Mouse (Mus musculus) erythroblast, embryonic 14.5 days (primary cell): ENCODE data around the gene Atp5e. TPM values are rescaled to one million over a fixed set of nuclear protein-coding genes. Genes with fewer than 3 reads are reported as not detected.

Experiments used
- H3K27me3 ChIP-seq: 2 replicates; pipeline ENCODE4 v1.6.1; 2012; ENCODE audit warnings: inconsistent platforms; ENCODE audit not compliant: control insufficient read depth
- H3K36me3 ChIP-seq: 2 replicates; pipeline ENCODE4 v1.6.1; 2012; ENCODE audit warnings: mild to moderate bottlenecking, inconsistent platforms; ENCODE audit not compliant: control insufficient read depth
- H3K4me1 ChIP-seq: 2 replicates; pipeline ENCODE4 v1.6.1; 2012; ENCODE audit warnings: inconsistent platforms; ENCODE audit not compliant: control insufficient read depth
- H3K4me3 ChIP-seq: replicated peaks from 2 replicates; pipeline ENCODE3; 2012; ENCODE audit warnings: moderate library complexity, mild to moderate bottlenecking, inconsistent platforms
- H3K9me3 ChIP-seq: 2 replicates; pipeline ENCODE4 v1.6.1; 2012; ENCODE audit warnings: low read length, inconsistent platforms, mixed read lengths; ENCODE audit not compliant: control insufficient read depth
- GATA1 ChIP-seq: IDR thresholded peaks from 2 replicates; pipeline ENCODE4 v1.6.1; 2012; ENCODE audit warnings: low read length, inconsistent platforms, mixed read lengths
- TAL1 ChIP-seq: IDR thresholded peaks from 3 replicates; pipeline ENCODE4 v1.6.1; 2012; ENCODE audit warnings: low read length, inconsistent platforms, mixed read lengths
- polyA plus RNA-seq: library from polyadenylated mRNA; stranded (reverse); fragments of >175 nt; gene quantifications from 2 replicates; pipeline ENCODE4 v1.2.3, GENCODE M21; 2012

The Atp5e gene
- polyA plus RNA-seq, 1 experiment = 23.3 TPM

- Histone ChIP-seq H3K4me1 (peaks cover 3% of the 10 kb centered on the region), H3K4me3 (no peak overlapping the region), H3K36me3 (peaks cover 87% of the 10 kb centered on the region), H3K27me3 (no peaks in the 10 kb centered on the region), H3K9me3 (no peaks in the 10 kb centered on the region)
- no peak for TF ChIP-seq TAL1
Observed at GRCm38 (mm10) chr2:174428996-174429591, 34.8 kb downstream of the Atp5e start.

- no peak overlapping the region for H3K4me3 ChIP-seq
- peaks cover 89% of the 10 kb centered on the region for H3K36me3 ChIP-seq
- H3K4me1 ChIP-seq = peaks cover under 1% of the 10 kb centered on the region; the same call in 1 of the 2 replicates
- H3K27me3 ChIP-seq = no peaks in the 10 kb centered on the region
- H3K9me3 ChIP-seq = no peaks in the 10 kb centered on the region
- no peak for TF ChIP-seq TAL1
- TF ChIP-seq GATA1 = no peak
Observed at GRCm38 (mm10) chr2:174428076-174428835, 35.6 kb downstream of the Atp5e start.

- no peak overlapping the region for H3K4me3 ChIP-seq
- H3K4me1 ChIP-seq = no peaks in the 10 kb centered on the region; the same call in 1 of the 2 replicates
- peaks cover 95% of the 10 kb centered on the region for H3K36me3 ChIP-seq
- H3K27me3 ChIP-seq = no peaks in the 10 kb centered on the region
- no peak for TF ChIP-seq TAL1
- no peak for TF ChIP-seq GATA1
- no peaks in the 10 kb centered on the region for H3K9me3 ChIP-seq
Observed at GRCm38 (mm10) chr2:174426856-174427255, 37.0 kb downstream of the Atp5e start.

DNA sequence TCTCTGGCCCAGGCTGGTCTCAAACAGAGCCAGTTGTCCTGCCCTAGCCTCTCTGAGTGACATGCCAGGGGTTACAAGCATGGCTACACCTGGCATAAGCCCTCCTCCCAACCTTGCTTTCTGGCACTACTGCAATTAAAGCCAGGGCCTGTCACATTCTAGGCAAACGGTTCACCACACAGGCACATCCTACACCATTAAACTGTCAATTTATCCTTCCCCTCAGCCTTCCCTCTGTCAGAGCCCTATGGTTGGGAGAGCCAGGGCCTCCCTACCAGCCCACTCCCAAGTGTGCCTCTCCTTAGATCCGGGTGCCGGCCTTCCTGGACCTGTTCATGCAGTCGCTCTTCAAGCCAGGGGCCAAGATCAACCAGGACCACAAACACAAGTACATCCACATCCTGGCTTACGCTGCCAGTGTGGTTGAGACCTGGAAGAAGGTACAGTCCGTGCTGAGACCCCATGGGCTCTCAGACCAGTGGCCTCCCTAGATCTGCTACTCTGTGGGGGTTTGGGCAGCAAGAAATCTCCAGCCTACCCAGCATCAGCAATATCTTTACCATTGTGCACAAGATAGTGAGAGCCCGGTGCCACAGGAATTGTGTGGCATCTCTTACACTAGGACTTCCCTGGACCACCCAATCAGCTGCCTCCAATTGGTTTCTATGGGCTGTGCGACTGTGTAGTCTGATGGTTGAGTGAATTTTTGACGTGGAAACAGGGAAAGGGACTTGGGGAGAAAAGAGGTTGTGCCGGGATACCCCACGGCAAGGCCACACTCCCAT lies 39.4 kb downstream of the Atp5e start:
- no peaks in the 10 kb centered on the region for H3K9me3 ChIP-seq
- H3K4me3 ChIP-seq = no peak overlapping the region
- H3K4me1 ChIP-seq = peaks cover 2% of the 10 kb centered on the region
- peaks cover 100% of the 10 kb centered on the region for H3K36me3 ChIP-seq
- H3K27me3 ChIP-seq = no peaks in the 10 kb centered on the region
- TF ChIP-seq TAL1 (no peak), GATA1 (no peak)

GRCm38 (mm10) chr2:174421107-174421506 lies 42.8 kb downstream of the Atp5e start:
- H3K27me3 ChIP-seq = no peaks in the 10 kb centered on the region
- TF ChIP-seq GATA1 = no peak
- no peak for TF ChIP-seq TAL1
- peaks cover 93% of the 10 kb centered on the region for H3K36me3 ChIP-seq

DNA sequence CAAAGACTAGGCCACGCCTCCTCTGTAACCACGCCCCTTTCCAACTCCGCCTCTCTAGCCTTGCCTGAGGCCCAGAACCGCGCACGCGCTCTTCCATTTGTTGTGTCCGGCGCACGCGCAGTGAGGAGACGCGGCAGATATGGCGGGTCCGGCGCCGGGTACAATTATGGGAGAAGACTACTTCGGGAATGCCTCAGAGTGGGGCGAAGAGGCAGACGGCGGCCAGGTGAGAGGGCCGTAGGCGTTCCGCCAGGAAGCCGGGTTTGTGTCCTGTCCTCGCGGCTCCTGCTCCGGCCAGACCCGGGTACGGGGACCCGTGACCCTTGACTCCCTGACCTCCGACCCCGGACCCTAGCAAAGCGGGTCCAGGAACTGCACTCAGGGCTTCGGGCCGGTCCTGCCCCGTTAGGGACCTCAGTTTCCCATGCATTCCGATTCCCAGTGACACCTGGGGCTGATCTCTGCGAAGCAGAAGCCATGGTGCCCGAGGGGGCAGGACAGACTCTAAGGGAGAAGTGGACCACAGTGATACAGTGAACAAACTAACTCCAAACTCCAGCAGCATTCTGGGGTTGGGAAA lies 48.1 kb downstream of the Atp5e start, which contains the start of gene Nelfcd:
Gene Nelfcd (plus strand): TSS at position 74 of the 580 bp plus-strand sequence.
- Histone ChIP-seq H3K4me1 (peaks cover 40% of the 10 kb centered on the region), H3K9me3 (no peaks in the 10 kb centered on the region), H3K36me3 (peaks cover 40% of the 10 kb centered on the region), H3K27me3 (no peaks in the 10 kb centered on the region), H3K4me3 (peak within 1 kb of the TSS; percentile 89)
- TF ChIP-seq TAL1 = no peak

More at GRCm38 (mm10) chr2:174421107-174421506, 42.8 kb downstream of the Atp5e start:
- H3K4me1 ChIP-seq = peaks cover 28% of the 10 kb centered on the region
- H3K9me3 ChIP-seq = no peaks in the 10 kb centered on the region
- H3K4me3 ChIP-seq = no peak overlapping the region

DNA sequence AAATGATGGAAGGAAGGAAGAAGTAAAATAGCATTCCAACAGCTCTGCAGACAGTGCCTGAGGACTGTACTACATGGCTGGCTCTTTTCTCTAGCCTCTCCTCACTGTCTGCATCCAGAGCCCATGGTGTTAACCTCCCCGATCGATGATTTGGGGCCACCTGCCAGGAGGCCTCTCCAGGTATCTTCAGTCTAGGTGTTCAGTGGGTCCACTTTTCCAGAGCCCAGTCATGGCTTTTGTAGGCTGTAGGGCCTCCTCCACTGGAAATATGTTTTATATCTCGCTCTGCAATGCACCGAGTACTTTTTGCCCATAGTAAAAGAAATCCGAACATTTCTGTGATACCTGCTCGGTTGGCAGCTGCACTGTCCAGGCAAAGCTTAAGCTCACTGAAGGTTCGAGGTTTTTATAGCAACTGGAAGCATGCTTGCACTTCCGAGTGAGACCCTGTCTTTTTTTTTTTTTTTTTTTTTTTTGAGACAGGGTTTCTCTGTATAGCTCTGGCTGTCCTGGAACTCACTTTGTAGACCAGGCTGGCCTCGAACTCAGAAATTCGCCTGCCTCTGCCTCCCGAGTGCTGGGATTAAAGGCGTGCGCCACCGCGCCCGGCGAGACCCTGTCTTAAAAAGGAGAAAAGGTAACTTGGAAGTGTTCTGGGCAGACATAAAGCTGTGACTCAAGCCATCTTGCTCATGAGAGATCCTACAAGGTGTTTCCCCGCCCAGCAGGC lies 48.7 kb downstream of the Atp5e start:
- H3K4me1 ChIP-seq = peaks cover 45% of the 10 kb centered on the region
- peak overlapping the region; percentile 89 for H3K4me3 ChIP-seq
- no peaks in the 10 kb centered on the region for H3K27me3 ChIP-seq
- peaks cover 33% of the 10 kb centered on the region for H3K36me3 ChIP-seq
- H3K9me3 ChIP-seq = no peaks in the 10 kb centered on the region
- no peak for TF ChIP-seq GATA1
- TF ChIP-seq TAL1 = no peak

DNA sequence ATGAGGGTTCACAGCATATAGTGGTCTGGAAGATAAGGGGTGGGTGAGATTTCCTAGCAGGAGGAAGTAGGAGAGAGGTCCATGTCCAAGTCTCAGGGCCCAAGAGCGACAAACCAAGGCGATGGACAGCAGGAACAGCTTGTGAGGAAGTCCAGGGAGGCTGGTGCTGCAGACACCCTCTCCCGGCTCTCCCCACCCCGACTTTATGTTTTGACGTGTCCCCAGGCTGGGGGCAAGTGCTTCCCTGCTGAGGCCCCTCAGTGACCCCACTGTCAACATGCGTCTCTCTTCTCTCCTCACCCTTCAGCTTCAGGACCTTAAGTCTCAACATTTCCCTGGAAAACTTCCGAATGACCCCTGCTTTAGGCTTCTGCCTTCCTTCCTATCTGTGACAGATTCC lies 50.8 kb downstream of the Atp5e start:
- TF ChIP-seq GATA1 = no peak
- H3K4me3 ChIP-seq = no peak overlapping the region
- H3K27me3 ChIP-seq = peaks cover 4% of the 10 kb centered on the region
- no peaks in the 10 kb centered on the region for H3K9me3 ChIP-seq
- H3K4me1 ChIP-seq = peaks cover 43% of the 10 kb centered on the region
- H3K36me3 ChIP-seq = peaks cover 13% of the 10 kb centered on the region

Other genes with a start within 250 kb of the Atp5e start
- 73.8 and 74.5 TPM in 2 replicates for gene Gnas, start 179.8 kb downstream of the Atp5e start, polyA plus RNA-seq
- gene Gm20721, start 117.4 kb downstream of the Atp5e start, polyA plus RNA-seq = 0.03 and 0.27 TPM in 2 replicates
- gene Nelfcd, start 48.3 kb downstream of the Atp5e start, polyA plus RNA-seq = 8.3 and 8.7 TPM in 2 replicates
- 4.4 and 5.8 TPM in 2 replicates for gene Ctsz, start 25.1 kb downstream of the Atp5e start, polyA plus RNA-seq
- gene Tubb1, start 13.4 kb downstream of the Atp5e start, polyA plus RNA-seq = 0.27 and 0.31 TPM in 2 replicates
- gene Prelid3b, start 9.0 kb upstream of the Atp5e start, polyA plus RNA-seq = 2.9 and 4.6 TPM in 2 replicates
- gene Zfp831, start 179.4 kb upstream of the Atp5e start, polyA plus RNA-seq = not detected in 2 replicates